9 mouse cellular contexts compared by ENCODE assay signal in the genomic region with DNA sequence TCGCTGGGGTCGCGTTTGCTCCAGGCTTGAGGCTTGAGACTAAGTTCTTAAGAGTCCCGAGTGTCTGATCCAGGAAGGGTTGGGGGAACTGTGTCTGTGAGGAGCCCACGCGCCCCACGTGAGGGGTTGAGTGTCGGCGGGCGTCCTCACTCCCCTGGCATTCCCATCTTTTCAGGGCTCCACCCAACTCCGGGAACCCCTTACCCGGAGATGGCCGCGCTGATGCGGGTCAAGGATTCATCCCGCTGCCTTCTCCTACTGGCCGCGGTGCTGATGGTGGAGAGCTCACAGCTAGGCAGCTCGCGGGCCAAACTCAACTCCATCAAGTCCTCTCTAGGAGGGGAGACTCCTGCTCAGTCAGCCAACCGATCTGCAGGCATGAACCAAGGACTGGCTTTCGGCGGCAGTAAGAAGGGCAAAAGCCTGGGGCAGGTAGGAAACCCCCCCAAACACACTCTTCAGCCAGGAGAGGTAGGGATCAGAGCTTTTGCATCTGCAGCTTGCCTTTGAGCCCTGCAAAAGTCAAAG. TPM values are rescaled to one million over a fixed set of nuclear protein-coding genes. Genes with fewer than 3 reads are reported as not detected.
DNase-seq lines count a peak whose midpoint lies in the region; ATAC-seq and TF ChIP-seq lines count a peak whose summit lies in the region.
"Had no signal": no experiment of that assay in that cellular context is flagged by ENCODE, and none has a peak within 500 bp of the region (broad histone marks: within the 10 kb centered on the region; RNA-seq: fewer than 3 reads in every experiment).

No protein-coding gene starts in this region.

- 1% methylated on average over 23 of the region's 23 CpGs for WGBS in kidney, adult 2 months
- 0% methylated on average over 23 of the region's 23 CpGs for WGBS in limb, embryonic 15.5 days
- WGBS in stomach, embryonic 16.5 days: under 1% methylated on average over 23 of the region's 23 CpGs

- H3K4me3 ChIP-seq in kidney, adult 2 months (ENCODE audit: insufficient read depth, low read depth, low read length): peak overlapping the region; percentile 54
- peak overlapping the region; percentile 36 for H3K4me3 ChIP-seq in brown adipose tissue, adult 24 weeks (ENCODE audit: insufficient read depth, low read depth, low read length)
- H3K4me3 ChIP-seq in limb, embryonic 15.5 days: peak overlapping the region; percentile 47
- peak overlapping the region; percentile 45 for H3K4me3 ChIP-seq in stomach, embryonic 16.5 days (replicated peaks; ENCODE audit: low read length)

- H3K27me3 ChIP-seq in kidney, adult 2 months (replicated peaks; ENCODE audit: control insufficient read depth, insufficient read depth, low read length): no peaks in the 10 kb centered on the region
- peaks cover 23% of the 10 kb centered on the region for H3K27me3 ChIP-seq in limb, embryonic 15.5 days
- peaks cover 12% of the 10 kb centered on the region for H3K27me3 ChIP-seq in stomach, embryonic 16.5 days (ENCODE audit: control insufficient read depth, insufficient read depth, low read length)

- no peaks in the 10 kb centered on the region; the same call in 1 of the 2 replicates for H3K4me1 ChIP-seq in kidney, adult 2 months (ENCODE audit: control insufficient read depth, insufficient read depth, low read length)
- H3K4me1 ChIP-seq in brown adipose tissue, adult 24 weeks (ENCODE audit: control insufficient read depth, insufficient read depth, insufficient read length, low read length): no peaks in the 10 kb centered on the region
- H3K4me1 ChIP-seq in limb, embryonic 15.5 days: peaks cover 18% of the 10 kb centered on the region
- H3K4me1 ChIP-seq in stomach, embryonic 16.5 days (ENCODE audit: control insufficient read depth, insufficient read depth, low read length): 0 out of 2 replicates have a peak, but pooled peaks cover 16% of the 10 kb centered on the region

- TF ChIP-seq CTCF in kidney, adult 2 months (conservative IDR thresholded peaks at IDR 0.05; ENCODE audit: insufficient read depth, insufficient read length, low read depth, low read length): no peak

- H3K36me3 ChIP-seq in kidney, adult 2 months (ENCODE audit: control insufficient read depth, insufficient read depth, low read length): no peaks in the 10 kb centered on the region
- H3K36me3 ChIP-seq in limb, embryonic 15.5 days: no peaks in the 10 kb centered on the region
- H3K36me3 ChIP-seq in stomach, embryonic 16.5 days (ENCODE audit: control insufficient read depth, insufficient read depth, low read length): no peaks in the 10 kb centered on the region

- H3K9ac ChIP-seq in limb, embryonic 15.5 days: peak overlapping the region; percentile 55
- H3K9ac ChIP-seq in stomach, embryonic 16.5 days (ENCODE audit: low read length): peak overlapping the region; percentile 45
- H3K9ac ChIP-seq: liver, embryonic 14.5 days had no signal

- H3K27ac ChIP-seq in kidney, adult 2 months (ENCODE audit: insufficient read depth, low read depth, low read length): no peak overlapping the region
- H3K27ac ChIP-seq in brown adipose tissue, adult 24 weeks (replicated peaks; ENCODE audit: low read depth, low read length): no peak overlapping the region
- peak overlapping the region; percentile 79 for H3K27ac ChIP-seq in limb, embryonic 15.5 days
- H3K27ac ChIP-seq in stomach, embryonic 16.5 days (ENCODE audit: low read length): no peak overlapping the region
- H3K27ac ChIP-seq: liver, embryonic 14.5 days had no signal

- H3K9me3 ChIP-seq in limb, embryonic 15.5 days: no peaks in the 10 kb centered on the region
- no peaks in the 10 kb centered on the region for H3K9me3 ChIP-seq in stomach, embryonic 16.5 days (replicated peaks; ENCODE audit: control insufficient read depth, low read length)

- 0 out of 2 replicates have a peak, but pooled peaks have one; percentile 27 for ATAC-seq in limb, embryonic 15.5 days (ENCODE audit: insufficient number of reproducible peaks, low FRiP score, low TSS enrichment, low read depth)
- ATAC-seq in stomach, embryonic 16.5 days (ENCODE audit: insufficient read depth, low FRiP score): no peak
- ATAC-seq in inflammation-experienced regulatory T-cells, adult 6 months: no peak

- TF ChIP-seq POLR2A in kidney, adult 2 months (IDR thresholded peaks at IDR 0.05; ENCODE audit: low read depth, low read length): no peak

- peak overlapping the region; percentile 88 for H3K4me2 ChIP-seq in limb, embryonic 15.5 days
- H3K4me2 ChIP-seq in stomach, embryonic 16.5 days (ENCODE audit: low read depth, low read length): peak overlapping the region; percentile 61

- DNase-seq in kidney, adult 2 months: peak; percentile 21
- no peak for DNase-seq in kidney, adult 9 months
- DNase-seq in gastrocnemius, postnatal 25 days: peak; percentile 8
- DNase-seq in adipocyte (ENCODE audit: low spot score): no peak

RNA-seq across cellular contexts. Expression of a gene that starts 0.8 kb away (rescaled TPM):
- polyA plus RNA-seq in kidney, adult 2 months (2012; rRNA removed): 11.8 and 12.3 TPM in 2 replicates
- 0.50 and 0.83 TPM in 2 replicates for polyA plus RNA-seq in brown adipose tissue, adult 24 weeks (2012; ENCODE audit: insufficient read depth, insufficient read length, missing spikeins)
- 1 to 10 TPM; 2.0 to 4.9 TPM for total RNA-seq in gastrocnemius, postnatal 25 days (2021)
- 68.7 and 88.5 TPM in 2 replicates for polyA plus RNA-seq in limb, embryonic 15.5 days (2015; fragmentation: Nextera tagmentation; extraction: Ambion mirVana)
- polyA plus RNA-seq in stomach, embryonic 16.5 days (2015; fragmentation: Nextera tagmentation; extraction: Ambion mirVana): 10.0 TPM in 2 replicates
- under 1 TPM in 1 of 3 experiments, not detected in 2; 0.25 TPM for polyA plus RNA-seq in inflammation-experienced regulatory T-cells, adult 6 months (2017; shearing (Covaris generic))

Comparison
In these comparisons a context has a peak if more than half of its experiments do, and no peak if none do; other contexts are left out.
1. DNase-seq: peak in kidney, adult 2 months (single experiment) and gastrocnemius, postnatal 25 days (single experiment); none in kidney, adult 9 months (single experiment) and adipocyte (single experiment).
2. Peak in every context shown above with its lines, with median percentiles within 50 percentile points of each other: H3K4me3 ChIP-seq.